Mouse (Mus musculus): Measurements from ENCODE around the gene Arhgef25. TPM values are rescaled to one million over a fixed set of nuclear protein-coding genes. Genes with fewer than 3 reads are reported as not detected.
"Not testable (repeated sequence)": the region's sequence is repeated elsewhere in the genome, so short reads cannot be mapped to it uniquely, and the experiment has no call there.

Arhgef25 gene
- polyA plus RNA-seq, 1 experiment from 2014 or later = 21.3 TPM

- H3K4me2 ChIP-seq = no peak overlapping the region
- H3K9ac ChIP-seq = no peak overlapping the region
- no peaks in the 10 kb centered on the region for H3K4me1 ChIP-seq (replicated peaks)
- no peaks in the 10 kb centered on the region for H3K36me3 ChIP-seq
- no peak for ATAC-seq (ENCODE audit: insufficient number of reproducible peaks, low FRiP score)
- 86% methylated on average over 2 of the region's 2 CpGs for WGBS
- no peak overlapping the region for H3K4me3 ChIP-seq
- no peaks in the 10 kb centered on the region; the same call in 1 of the 2 replicates for H3K9me3 ChIP-seq (replicated peaks)
- H3K27ac ChIP-seq (ENCODE audit: poor library complexity, severe bottlenecking) = no peak overlapping the region
- no peaks in the 10 kb centered on the region for H3K27me3 ChIP-seq (replicated peaks)
These were observed 35.6 kb downstream of the Arhgef25 start for GRCm38 (mm10) chr10:127154241-127154640.

GRCm38 (mm10) chr10:127153323-127153722 is 36.6 kb downstream of the Arhgef25 start:
- H3K9me3 ChIP-seq (replicated peaks) = no peaks in the 10 kb centered on the region; the same call in 1 of the 2 replicates
- no peaks in the 10 kb centered on the region for H3K4me1 ChIP-seq (replicated peaks)
- WGBS = 91% methylated on average over 7 of the region's 7 CpGs
- no peak overlapping the region for H3K4me3 ChIP-seq
- H3K27me3 ChIP-seq (replicated peaks) = no peaks in the 10 kb centered on the region
- H3K9ac ChIP-seq = no peak overlapping the region
- no peak for ATAC-seq (ENCODE audit: insufficient number of reproducible peaks, low FRiP score)
- H3K27ac ChIP-seq (ENCODE audit: poor library complexity, severe bottlenecking) = no peak overlapping the region
- no peak overlapping the region for H3K4me2 ChIP-seq
- H3K36me3 ChIP-seq = no peaks in the 10 kb centered on the region

- not testable (repeated sequence) for ATAC-seq (ENCODE audit: insufficient number of reproducible peaks, low FRiP score); H3K4me1 ChIP-seq (replicated peaks); H3K27ac ChIP-seq (ENCODE audit: poor library complexity, severe bottlenecking); H3K4me3 ChIP-seq; H3K36me3 ChIP-seq; H3K4me2 ChIP-seq; H3K27me3 ChIP-seq (replicated peaks); H3K9me3 ChIP-seq (replicated peaks); H3K9ac ChIP-seq
- WGBS = 81% methylated on average over 10 of the region's 10 CpGs
These were observed 37.3 kb downstream of the Arhgef25 start for GRCm38 (mm10) chr10:127152556-127152955.

- H3K4me3 ChIP-seq; H3K4me1 ChIP-seq (replicated peaks); H3K36me3 ChIP-seq; H3K9me3 ChIP-seq (replicated peaks); H3K9ac ChIP-seq; ATAC-seq (ENCODE audit: insufficient number of reproducible peaks, low FRiP score); H3K27me3 ChIP-seq (replicated peaks); H3K27ac ChIP-seq (ENCODE audit: poor library complexity, severe bottlenecking); H3K4me2 ChIP-seq: not testable (repeated sequence)
- 76% methylated on average over 3 of the region's 3 CpGs for WGBS
These were observed 38.6 kb downstream of the Arhgef25 start for GRCm38 (mm10) chr10:127151233-127151632.

GRCm38 (mm10) chr10:127150471-127150872 is 39.4 kb downstream of the Arhgef25 start:
- 71% methylated on average over 4 of the region's 4 CpGs for WGBS
- H3K4me3 ChIP-seq = no peak overlapping the region
- no peak overlapping the region for H3K4me2 ChIP-seq
- H3K27me3 ChIP-seq (replicated peaks) = no peaks in the 10 kb centered on the region
- no peaks in the 10 kb centered on the region for H3K36me3 ChIP-seq
- H3K27ac ChIP-seq (ENCODE audit: poor library complexity, severe bottlenecking) = no peak overlapping the region
- no peaks in the 10 kb centered on the region for H3K4me1 ChIP-seq (replicated peaks)
- no peaks in the 10 kb centered on the region; the same call in 1 of the 2 replicates for H3K9me3 ChIP-seq (replicated peaks)
- no peak for ATAC-seq (ENCODE audit: insufficient number of reproducible peaks, low FRiP score)
- no peak overlapping the region for H3K9ac ChIP-seq

- Histone ChIP-seq H3K9ac (no peak overlapping the region), H3K4me3 (no peak overlapping the region), H3K4me2 (no peak overlapping the region), H3K27ac (ENCODE audit: poor library complexity, severe bottlenecking) (no peak overlapping the region), H3K9me3 (replicated peaks) (no peaks in the 10 kb centered on the region; the same call in 1 of the 2 replicates), H3K36me3 (no peaks in the 10 kb centered on the region), H3K27me3 (replicated peaks) (no peaks in the 10 kb centered on the region), H3K4me1 (replicated peaks) (no peaks in the 10 kb centered on the region)
- ATAC-seq (ENCODE audit: insufficient number of reproducible peaks, low FRiP score) = no peak
- WGBS = 72% methylated on average over 6 of the region's 6 CpGs
These were observed 42.7 kb downstream of the Arhgef25 start for GRCm38 (mm10) chr10:127147135-127147534.

GRCm38 (mm10) chr10:127145303-127145702 is 44.6 kb downstream of the Arhgef25 start:
- H3K9me3 ChIP-seq (replicated peaks) = no peaks in the 10 kb centered on the region
- ATAC-seq (ENCODE audit: insufficient number of reproducible peaks, low FRiP score) = no peak
- no peak overlapping the region for H3K4me3 ChIP-seq
- no peaks in the 10 kb centered on the region for H3K4me1 ChIP-seq (replicated peaks)
- no peak overlapping the region for H3K27ac ChIP-seq (ENCODE audit: poor library complexity, severe bottlenecking)
- H3K27me3 ChIP-seq (replicated peaks) = no peaks in the 10 kb centered on the region
- no peaks in the 10 kb centered on the region for H3K36me3 ChIP-seq
- no peak overlapping the region for H3K9ac ChIP-seq
- H3K4me2 ChIP-seq = no peak overlapping the region
- 70% methylated on average over 5 of the region's 5 CpGs for WGBS

- H3K36me3 ChIP-seq = no peaks in the 10 kb centered on the region
- H3K9me3 ChIP-seq (replicated peaks) = no peaks in the 10 kb centered on the region
- ATAC-seq (ENCODE audit: insufficient number of reproducible peaks, low FRiP score) = no peak
- no peak overlapping the region for H3K4me2 ChIP-seq
- H3K4me1 ChIP-seq (replicated peaks) = no peaks in the 10 kb centered on the region
- no peak overlapping the region for H3K27ac ChIP-seq (ENCODE audit: poor library complexity, severe bottlenecking)
- no peak overlapping the region for H3K9ac ChIP-seq
- 80% methylated on average over 7 of the region's 7 CpGs for WGBS
- H3K27me3 ChIP-seq (replicated peaks) = no peaks in the 10 kb centered on the region
- no peak overlapping the region for H3K4me3 ChIP-seq
These were observed 45.3 kb downstream of the Arhgef25 start for GRCm38 (mm10) chr10:127144536-127144935.

- 82% methylated on average over 8 of the region's 8 CpGs for WGBS
- no peaks in the 10 kb centered on the region for H3K36me3 ChIP-seq
- H3K9me3 ChIP-seq (replicated peaks) = no peaks in the 10 kb centered on the region
- no peak overlapping the region for H3K4me3 ChIP-seq
- no peak overlapping the region for H3K9ac ChIP-seq
- no peak overlapping the region for H3K4me2 ChIP-seq
- no peaks in the 10 kb centered on the region for H3K4me1 ChIP-seq (replicated peaks)
- ATAC-seq (ENCODE audit: insufficient number of reproducible peaks, low FRiP score) = no peak
- H3K27me3 ChIP-seq (replicated peaks) = no peaks in the 10 kb centered on the region
- no peak overlapping the region for H3K27ac ChIP-seq (ENCODE audit: poor library complexity, severe bottlenecking)
These were observed 46.7 kb downstream of the Arhgef25 start for GRCm38 (mm10) chr10:127143228-127143627.

GRCm38 (mm10) chr10:127141500-127141899 is 48.4 kb downstream of the Arhgef25 start:
- H3K4me2 ChIP-seq = no peak overlapping the region
- no peak overlapping the region for H3K9ac ChIP-seq
- no peaks in the 10 kb centered on the region for H3K27me3 ChIP-seq (replicated peaks)
- no peaks in the 10 kb centered on the region for H3K36me3 ChIP-seq
- H3K9me3 ChIP-seq (replicated peaks) = no peaks in the 10 kb centered on the region
- no peaks in the 10 kb centered on the region for H3K4me1 ChIP-seq (replicated peaks)
- no peak for ATAC-seq (ENCODE audit: insufficient number of reproducible peaks, low FRiP score)
- H3K27ac ChIP-seq (ENCODE audit: poor library complexity, severe bottlenecking) = no peak overlapping the region
- H3K4me3 ChIP-seq = no peak overlapping the region
- 64% methylated on average over 8 of the region's 8 CpGs for WGBS

GRCm38 (mm10) chr10:127140971-127141370 is 48.9 kb downstream of the Arhgef25 start:
- no peak for ATAC-seq (ENCODE audit: insufficient number of reproducible peaks, low FRiP score)
- H3K27ac ChIP-seq (ENCODE audit: poor library complexity, severe bottlenecking) = no peak overlapping the region

GRCm38 (mm10) chr10:127138328-127139141 is 51.3 kb downstream of the Arhgef25 start:
- no peaks in the 10 kb centered on the region for H3K36me3 ChIP-seq
- no peak for ATAC-seq (ENCODE audit: insufficient number of reproducible peaks, low FRiP score)
- H3K9ac ChIP-seq = no peak overlapping the region
- peaks cover 5% of the 10 kb centered on the region; the same call in 1 of the 2 replicates for H3K4me1 ChIP-seq (replicated peaks)
- no peak overlapping the region for H3K4me2 ChIP-seq
- no peak overlapping the region for H3K4me3 ChIP-seq
- 85% methylated on average over 18 of the region's 18 CpGs for WGBS
- H3K27me3 ChIP-seq (replicated peaks) = no peaks in the 10 kb centered on the region
- H3K27ac ChIP-seq (ENCODE audit: poor library complexity, severe bottlenecking) = no peak overlapping the region
- no peaks in the 10 kb centered on the region for H3K9me3 ChIP-seq (replicated peaks)

More at GRCm38 (mm10) chr10:127140971-127141370, 48.9 kb downstream of the Arhgef25 start:
- Histone ChIP-seq H3K9ac (no peak overlapping the region), H3K27me3 (replicated peaks) (no peaks in the 10 kb centered on the region), H3K9me3 (replicated peaks) (no peaks in the 10 kb centered on the region), H3K36me3 (no peaks in the 10 kb centered on the region), H3K4me2 (no peak overlapping the region), H3K4me1 (replicated peaks) (no peaks in the 10 kb centered on the region), H3K4me3 (no peak overlapping the region)
- 72% methylated on average over 11 of the region's 11 CpGs for whole genome bisulfite sequencing

Measured in heart, embryonic 12.5 days (tissue).